Mouse (Mus musculus) left cerebral cortex, adult 18-20 months (tissue): ENCODE data around the gene Itm2c. TPM values are rescaled to one million over a fixed set of nuclear protein-coding genes. Genes with fewer than 3 reads are reported as not detected.

Experiments used
- DNase-seq, 2 experiments: peaks; one replicate each; pipeline ENCODE4 v3.0.0; 2021 to 2022; ENCODE audit warnings: low spot score in 2 of 2, mixed read lengths in 1 of 2
- total RNA-seq, 2 experiments: library from RNA; stranded (reverse); gene quantifications; 2 replicates each; pipeline ENCODE4 v1.2.3; 2021

Itm2c gene
- total RNA-seq, 2 experiments from 2014 or later = 731 to 809 TPM

DNA sequence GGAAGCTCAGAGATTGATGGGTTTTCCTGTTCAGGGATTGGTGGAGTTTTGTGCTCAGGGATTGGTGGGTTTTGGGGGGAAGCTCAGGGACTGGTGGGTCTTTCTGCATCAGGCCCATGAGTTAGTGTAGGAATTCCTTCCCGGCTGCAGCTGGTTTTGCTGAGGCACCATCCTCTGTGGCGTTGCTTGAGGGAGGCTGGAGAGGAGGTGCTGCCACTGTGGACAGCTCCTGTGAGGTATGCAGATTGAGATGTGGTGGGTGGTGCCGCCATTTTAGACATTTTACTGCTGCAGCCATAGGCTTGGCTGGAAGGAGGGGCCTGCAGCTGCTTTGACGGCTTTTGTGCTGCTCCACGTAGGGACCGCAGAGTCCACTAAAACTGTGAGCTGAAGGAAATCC is 35.3 kb downstream of the Itm2c start:
- no peak for DNase-seq

DNA sequence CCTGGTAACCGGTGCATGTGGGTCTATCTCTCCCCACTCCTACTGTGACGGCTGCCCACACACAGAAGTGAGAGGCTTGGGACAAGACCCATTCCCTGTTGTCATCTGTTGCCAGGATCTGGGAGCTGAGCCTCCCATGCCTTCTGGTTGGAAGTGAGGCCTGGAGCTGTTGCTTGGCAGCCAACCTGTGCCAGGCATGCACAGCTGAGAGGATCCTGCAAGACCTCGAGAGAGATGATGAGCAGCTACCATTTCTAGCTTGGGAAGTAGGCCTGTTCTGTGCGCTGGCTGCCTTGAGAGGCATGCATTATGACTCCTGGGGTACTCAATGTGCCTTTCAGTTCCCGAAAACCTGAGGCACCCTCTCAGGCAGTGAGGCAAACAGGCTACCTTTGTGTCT is 37.1 kb downstream of the Itm2c start:
- no peak for DNase-seq

DNA sequence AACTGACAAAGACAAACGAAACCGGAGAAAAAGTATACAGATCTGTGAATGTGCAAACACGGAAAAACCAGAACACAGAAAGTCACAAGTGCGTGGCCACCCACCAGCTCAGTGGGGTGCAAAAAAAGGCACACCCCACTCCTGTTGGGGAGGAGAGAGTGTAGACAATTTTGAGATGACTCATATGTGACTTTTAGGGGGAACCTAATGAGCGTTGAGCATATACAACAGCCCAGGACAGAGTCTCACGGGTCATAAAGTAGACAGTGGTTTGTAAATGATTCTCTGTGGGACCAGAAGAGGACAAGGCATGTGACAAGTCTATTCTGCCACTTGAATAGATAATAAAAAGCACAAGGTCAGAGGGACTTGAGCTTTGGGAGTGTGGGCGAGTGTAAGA is 39.1 kb downstream of the Itm2c start:
- no peak for DNase-seq

DNA sequence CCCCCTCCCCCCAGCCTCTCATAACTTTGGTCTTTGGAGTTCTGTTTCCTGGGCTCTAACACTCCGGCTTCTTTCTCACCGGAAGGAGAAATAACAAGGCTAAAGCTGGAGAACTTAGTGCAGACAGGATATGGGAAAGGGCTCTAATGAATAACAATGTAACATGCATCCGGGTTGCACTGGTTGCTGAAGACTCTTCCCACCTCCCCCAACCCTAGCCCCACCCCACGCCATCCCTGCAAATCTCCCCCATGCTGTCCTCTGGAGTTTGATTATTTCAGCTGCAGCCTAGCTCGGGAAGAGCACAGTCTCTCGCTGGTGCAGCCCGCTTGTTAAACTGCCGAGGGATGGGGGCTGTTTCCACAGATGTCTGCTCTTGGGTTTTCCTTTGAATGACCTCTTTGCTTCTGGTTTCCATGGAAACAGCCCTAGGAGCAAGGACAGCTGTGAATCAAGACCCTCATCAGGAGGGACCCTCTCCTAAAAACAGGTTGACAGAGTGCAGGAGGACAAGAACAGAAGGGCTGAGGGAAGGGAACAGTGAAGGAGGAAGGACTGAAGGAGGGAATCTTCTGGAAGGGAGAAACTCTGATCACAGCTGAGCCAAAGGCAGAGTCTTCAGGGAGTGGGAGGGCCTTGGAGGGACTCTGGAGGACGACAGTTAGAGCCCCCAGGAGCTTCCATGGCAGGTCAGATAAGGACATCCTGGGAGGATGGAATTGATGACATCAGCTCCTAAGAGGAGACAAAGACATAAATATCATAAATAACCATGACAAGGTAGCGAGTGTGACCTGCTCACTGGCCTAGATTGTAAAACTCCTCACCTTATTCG is 39.8 kb downstream of the Itm2c start:
- DNase-seq = no peak

DNA sequence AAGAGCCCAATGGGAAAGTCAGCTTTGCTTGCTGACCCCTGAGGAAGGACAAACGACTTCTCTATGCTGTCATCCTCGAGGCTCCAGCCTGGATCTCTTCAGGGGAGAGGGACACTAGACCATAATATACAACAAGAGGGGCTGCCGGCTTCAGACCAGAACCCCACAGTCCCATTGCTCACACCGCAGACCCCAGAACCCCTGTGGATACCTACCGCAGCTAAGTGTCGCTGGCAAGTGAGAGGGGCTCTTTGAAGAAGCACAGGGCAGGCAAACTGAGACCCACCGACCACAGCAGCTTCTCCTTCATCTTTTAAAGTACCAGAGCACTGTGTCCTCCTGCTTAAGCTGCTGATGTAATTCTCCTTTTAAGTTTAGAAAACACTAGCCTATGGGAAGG is 40.5 kb downstream of the Itm2c start:
- DNase-seq = no peak

DNA sequence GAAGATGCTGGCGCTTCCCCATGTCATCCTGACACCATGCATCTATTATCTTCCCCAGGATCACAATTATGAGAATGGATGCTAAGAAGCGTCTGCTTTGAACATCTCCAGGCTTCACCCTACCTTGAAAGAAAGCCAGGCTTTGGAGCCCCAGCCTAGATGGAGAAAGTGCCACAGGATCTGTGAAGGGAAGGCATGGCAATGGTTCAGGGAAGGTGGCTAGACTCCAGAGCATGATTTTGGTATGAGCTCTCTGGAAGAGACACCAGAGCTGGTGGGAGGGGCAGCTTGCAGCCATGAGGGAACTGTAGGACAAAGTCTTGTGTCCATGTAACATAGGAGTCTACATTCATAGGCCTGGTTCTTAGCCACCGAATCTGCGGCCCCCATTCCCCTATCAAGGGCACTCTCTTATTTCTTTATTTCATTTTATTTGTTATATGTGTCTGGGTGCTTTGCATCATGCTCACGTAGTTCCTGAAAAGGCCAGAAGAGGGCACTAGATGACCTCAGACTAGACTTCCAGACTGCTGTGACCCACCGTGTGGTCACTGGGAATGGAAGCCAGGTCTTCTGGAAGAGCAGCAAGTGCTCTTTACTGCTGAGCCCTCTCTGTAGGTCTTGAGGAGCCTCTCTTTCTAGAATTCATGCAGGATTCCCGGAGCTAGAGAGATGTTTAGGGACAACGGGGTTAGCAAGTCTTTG is 41.2 kb downstream of the Itm2c start:
- DNase-seq = peak; percentile 57 to 74

DNA sequence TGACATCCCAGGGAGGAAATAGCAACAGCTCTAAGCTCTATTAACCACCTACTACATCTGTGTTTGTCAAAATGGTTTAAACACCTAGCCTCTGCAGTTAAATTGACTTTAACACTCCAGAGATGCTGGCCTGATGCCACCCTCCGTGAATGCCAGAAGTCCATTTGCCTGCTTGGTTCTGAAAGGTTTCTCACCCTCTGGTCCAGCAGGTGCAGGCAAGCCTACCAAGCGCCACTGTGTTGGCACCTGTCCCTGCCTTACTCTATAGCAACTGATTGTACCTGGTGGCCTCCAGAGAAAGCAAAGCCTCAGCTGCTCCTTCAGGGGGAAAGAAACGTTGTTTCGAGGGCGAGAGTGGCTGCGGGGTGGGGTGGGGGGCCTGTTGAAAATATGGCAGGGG is 42.2 kb downstream of the Itm2c start:
- no peak for DNase-seq

DNA sequence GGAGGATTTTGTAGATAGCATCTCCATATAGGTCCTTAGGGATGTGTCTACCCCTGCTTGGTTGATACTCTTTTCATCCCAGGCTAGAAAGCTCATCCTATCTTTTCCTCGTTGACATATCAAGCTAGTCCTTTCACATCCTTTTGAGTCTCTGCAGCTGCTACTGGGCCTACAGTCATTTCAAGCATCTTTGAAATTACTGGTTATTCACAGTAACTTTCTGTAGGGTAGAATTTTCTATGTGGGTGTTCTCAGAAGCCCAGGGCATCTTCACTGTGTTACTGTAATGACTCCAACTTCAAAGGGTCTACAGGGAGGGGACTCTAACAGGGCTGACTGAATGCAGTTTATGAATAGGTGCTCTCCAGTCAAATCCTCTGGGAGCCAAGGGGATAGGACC is 43.2 kb downstream of the Itm2c start:
- no peak for DNase-seq

DNA sequence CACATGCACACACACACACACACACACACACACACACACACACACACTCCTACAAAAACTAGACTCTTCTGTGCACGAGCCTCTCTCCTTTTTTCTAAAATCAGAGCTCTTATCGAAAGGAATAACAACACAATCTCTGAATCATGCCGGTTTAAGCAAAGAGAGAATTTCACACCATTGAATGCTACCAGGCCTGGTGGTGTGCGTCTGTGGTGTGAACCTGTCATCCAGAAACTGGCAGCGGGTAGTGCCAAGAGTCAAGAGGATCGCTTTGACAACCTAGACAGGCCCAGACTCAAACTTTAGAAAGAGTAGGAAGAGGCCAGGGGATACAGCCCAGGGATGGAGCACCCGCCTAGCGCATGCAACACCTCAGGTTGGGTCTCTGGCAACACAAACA is 48.2 kb downstream of the Itm2c start:
- no peak for DNase-seq

DNA sequence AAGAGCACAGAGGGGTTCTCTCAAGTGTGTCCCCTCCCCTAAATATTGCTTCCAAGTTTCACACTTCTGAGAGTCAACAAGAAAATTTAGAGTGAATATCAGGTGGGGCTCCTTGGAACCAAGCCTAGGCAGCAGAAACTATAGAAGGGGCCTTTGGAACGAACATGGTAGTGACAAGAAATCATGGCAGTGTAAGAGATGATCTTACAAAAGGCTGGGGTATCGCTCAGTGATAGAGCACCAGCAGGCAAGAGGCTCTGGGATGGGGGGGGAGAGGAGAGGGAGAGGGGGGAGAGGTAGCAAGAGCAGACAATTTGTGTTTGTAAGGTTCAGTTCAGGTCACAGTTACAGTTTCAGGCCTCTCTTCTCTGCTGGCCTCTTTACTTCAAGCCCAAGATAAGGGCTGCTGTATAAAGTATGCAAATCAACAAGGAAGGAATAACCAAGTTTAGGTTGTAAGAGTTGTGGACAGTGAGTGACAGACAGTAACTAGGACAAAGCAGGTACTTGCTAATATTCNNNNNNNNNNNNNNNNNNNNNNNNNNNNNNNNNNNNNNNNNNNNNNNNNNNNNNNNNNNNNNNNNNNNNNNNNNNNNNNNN is 55.1 kb downstream of the Itm2c start:
- no peak for DNase-seq

DNA sequence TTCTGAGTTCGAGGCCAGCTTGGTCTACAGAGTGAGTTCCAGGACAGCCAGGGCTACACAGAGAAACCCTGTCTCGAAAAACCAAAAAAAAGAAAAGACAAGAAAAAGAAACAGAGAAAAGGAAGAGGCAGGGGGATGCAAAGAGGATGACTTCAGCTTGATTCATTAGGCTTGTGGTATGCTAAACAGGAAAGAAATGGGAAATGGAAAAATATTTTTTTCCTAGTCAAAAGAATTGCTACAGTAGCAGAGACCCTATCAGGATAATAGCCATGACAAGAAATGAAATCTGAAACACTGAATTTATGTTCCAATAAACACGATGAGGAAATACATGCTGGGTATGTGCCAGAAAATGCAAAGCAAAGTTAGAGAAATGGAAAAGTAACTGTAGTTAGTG is 61.1 kb downstream of the Itm2c start:
- DNase-seq = no peak

DNA sequence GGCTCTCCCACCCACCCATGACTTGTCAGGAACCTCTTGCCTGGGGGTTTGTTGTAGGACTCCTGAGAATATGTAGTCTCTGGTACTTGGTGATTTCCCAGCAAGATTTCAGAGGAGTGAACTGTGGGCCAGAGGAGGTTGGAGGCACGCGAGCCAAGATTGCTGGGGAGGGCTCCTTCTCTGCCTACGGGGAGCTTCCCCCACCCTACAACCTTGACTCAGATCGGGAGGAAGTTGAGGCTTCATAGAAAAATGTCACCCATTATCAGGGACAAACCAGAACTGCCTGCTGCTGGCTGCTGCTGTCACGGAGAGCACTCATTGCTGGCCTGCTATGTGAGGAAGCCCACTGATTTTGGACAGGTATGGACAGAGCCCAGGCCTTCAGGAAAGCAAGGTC is 63.2 kb downstream of the Itm2c start:
- no peak for DNase-seq

DNA sequence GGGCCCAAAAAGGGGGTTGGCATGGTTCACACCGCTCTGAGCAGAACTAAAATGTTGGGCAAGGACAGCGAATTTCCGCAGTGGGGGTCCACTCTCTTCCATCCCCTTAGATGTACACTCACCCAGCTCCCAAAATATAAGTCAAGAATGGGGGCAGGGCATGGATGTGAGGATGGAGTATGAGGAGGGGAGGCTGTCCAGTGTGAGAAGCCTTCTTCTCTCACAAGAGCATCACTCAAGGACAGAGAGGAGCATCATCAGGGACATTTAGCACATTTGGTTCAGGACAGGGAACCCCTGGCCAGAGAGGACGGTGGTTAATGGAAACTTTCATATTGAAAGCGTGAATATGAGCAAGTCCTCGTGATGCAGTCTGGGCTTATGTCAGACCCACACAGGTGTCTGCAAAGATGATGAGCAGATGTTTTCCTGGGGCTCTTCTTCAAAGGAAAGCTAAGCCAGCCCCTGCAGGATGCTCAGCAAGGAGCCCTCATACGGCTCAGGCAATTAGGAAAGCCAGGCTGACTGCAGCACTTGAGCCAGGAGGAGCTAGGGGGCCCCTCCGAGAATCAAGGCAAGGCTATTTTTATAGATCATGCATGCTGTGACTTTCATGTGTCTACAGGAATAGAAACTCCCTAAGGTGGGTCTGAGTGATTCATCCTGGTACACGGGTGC is 64.0 kb downstream of the Itm2c start:
- DNase-seq = no peak

Other genes with a start within 250 kb of the Itm2c start
- 1 to 10 TPM; 2.7 to 3.2 TPM for gene Sp100, start 244.3 kb upstream of the Itm2c start, total RNA-seq
- under 1 TPM; 0.19 to 0.63 TPM for gene A630001G21Rik, start 115.6 kb upstream of the Itm2c start, total RNA-seq
- gene Cab39, start 100.8 kb upstream of the Itm2c start, total RNA-seq = 100 to 1,000 TPM; 170 to 175 TPM
- 1 to 10 TPM; 5.2 to 7.7 TPM for gene 4933407L21Rik, start 34.2 kb downstream of the Itm2c start, total RNA-seq
- under 1 TPM; 0.09 to 0.14 TPM for gene Gpr55, start 66.7 kb downstream of the Itm2c start, total RNA-seq
- gene Spata3, start 122.5 kb downstream of the Itm2c start, total RNA-seq = under 1 TPM; 0.37 to 0.79 TPM
- gene 2810459M11Rik, start 151.6 kb downstream of the Itm2c start, total RNA-seq = 10 to 100 TPM; 10.8 to 10.9 TPM
- 100 to 1,000 TPM; 114 to 115 TPM for gene Psmd1, start 170.1 kb downstream of the Itm2c start, total RNA-seq
- not detected for gene Htr2b, start 217.7 kb downstream of the Itm2c start, total RNA-seq
- gene Gm21972, start 239.4 kb downstream of the Itm2c start, total RNA-seq = 10 to 100 TPM in 1 of 2 experiments, 1 to 10 TPM in 1; 9.8 to 10.3 TPM